Mouse (Mus musculus): ENCODE results near the gene Ribc2. TPM values are rescaled to one million over a fixed set of nuclear protein-coding genes. Genes with fewer than 3 reads are reported as not detected.

The Ribc2 gene
- polyA plus RNA-seq, 2 experiments, result not detected

DNA sequence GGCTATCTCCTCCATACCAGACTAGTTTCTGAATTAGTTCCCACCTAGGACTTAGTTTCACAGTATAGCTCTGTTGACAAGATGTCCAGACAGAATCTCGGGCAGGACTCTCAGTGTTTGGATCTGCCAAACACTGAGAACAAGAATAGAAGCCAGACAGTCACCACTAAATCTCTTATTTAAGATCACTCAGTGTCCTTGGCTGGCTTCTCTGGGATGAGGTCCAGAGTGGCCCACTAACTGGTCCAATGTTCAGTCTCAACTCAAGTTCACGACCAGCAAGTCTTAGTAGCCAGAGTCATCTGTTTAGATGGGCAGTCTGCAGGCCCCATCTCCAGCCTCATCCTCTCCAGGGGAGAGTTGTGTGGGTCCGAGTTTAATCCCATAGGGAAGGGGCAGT is 20.7 kb downstream of the Ribc2 start:
- no peak overlapping the region for H3K27ac ChIP-seq
- H3K4me2 ChIP-seq (ENCODE audit: low read depth), result no peak overlapping the region
- DNase-seq (ENCODE audit: low read depth in 3 of 3, low spot score in 3 of 3) (no peak), ATAC-seq (ENCODE audit: insufficient read depth) (no peak)
- H3K4me1 ChIP-seq (replicated peaks; ENCODE audit: control insufficient read depth in 2 of 2, insufficient read depth in 2 of 2, low read length in 1 of 2), result no peaks in the 10 kb centered on the region
- H3K27me3 ChIP-seq (ENCODE audit: control insufficient read depth, insufficient read depth, low read length), result no peaks in the 10 kb centered on the region
- 46% methylated on average over 3 of the region's 3 CpGs for WGBS (ENCODE audit: insufficient replicate concordance)
- no peaks in the 10 kb centered on the region for H3K9me3 ChIP-seq (ENCODE audit: control insufficient read depth, low read length)
- H3K4me3 ChIP-seq (ENCODE audit: insufficient read depth in 1 of 2, low read depth in 2 of 2, low read length in 2 of 2), result no peak overlapping the region
- no peak overlapping the region for H3K9ac ChIP-seq (replicated peaks)
- no peak for TF ChIP-seq EP300 (IDR thresholded peaks at IDR 0.05; ENCODE audit: low read depth)
- H3K36me3 ChIP-seq (replicated peaks; ENCODE audit: control insufficient read depth, insufficient read depth, low read depth), result no peaks in the 10 kb centered on the region

DNA sequence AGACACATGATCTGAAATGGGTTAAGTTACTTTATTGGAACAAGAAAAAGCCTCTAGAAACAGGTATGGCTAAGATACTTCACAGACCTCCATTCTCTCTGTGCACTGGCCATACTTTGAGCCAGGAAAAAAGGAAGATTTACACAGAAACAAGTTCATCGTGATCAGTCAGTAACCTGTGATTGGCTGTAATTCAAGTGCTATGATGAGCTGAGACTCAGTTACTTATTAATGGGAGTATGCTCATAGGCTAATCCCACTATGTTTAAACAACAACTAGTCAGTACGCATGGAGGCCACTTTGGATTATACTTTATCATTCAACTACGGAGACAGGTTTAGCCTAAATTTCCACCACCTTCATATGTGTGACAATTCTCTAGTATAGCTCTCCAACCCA is 22.2 kb downstream of the Ribc2 start:
- ATAC-seq (ENCODE audit: insufficient read depth) (no peak), DNase-seq (ENCODE audit: low read depth in 3 of 3, low spot score in 3 of 3) (no peak)
- Histone ChIP-seq H3K9me3 (ENCODE audit: control insufficient read depth, low read length) (no peaks in the 10 kb centered on the region), H3K27me3 (ENCODE audit: control insufficient read depth, insufficient read depth, low read length) (no peaks in the 10 kb centered on the region), H3K27ac (no peak overlapping the region), H3K4me2 (ENCODE audit: low read depth) (no peak overlapping the region), H3K9ac (replicated peaks) (no peak overlapping the region), H3K4me1 (replicated peaks; ENCODE audit: control insufficient read depth in 2 of 2, insufficient read depth in 2 of 2, low read length in 1 of 2) (no peaks in the 10 kb centered on the region), H3K36me3 (replicated peaks; ENCODE audit: control insufficient read depth, insufficient read depth, low read depth) (no peaks in the 10 kb centered on the region), H3K4me3 (ENCODE audit: insufficient read depth in 1 of 2, low read depth in 2 of 2, low read length in 2 of 2) (no peak overlapping the region)
- TF ChIP-seq EP300 (IDR thresholded peaks at IDR 0.05; ENCODE audit: low read depth) (no peak), CTCF (IDR thresholded peaks at IDR 0.05; ENCODE audit: low read depth) (no peak)
- 65% methylated on average over 3 of the region's 3 CpGs for WGBS (ENCODE audit: insufficient replicate concordance)

- H3K36me3 ChIP-seq (replicated peaks; ENCODE audit: control insufficient read depth, insufficient read depth, low read depth), result no peaks in the 10 kb centered on the region
- no peak overlapping the region for H3K27ac ChIP-seq
- DNase-seq (ENCODE audit: low read depth in 3 of 3, low spot score in 3 of 3), result no peak
- H3K9ac ChIP-seq (replicated peaks), result no peak overlapping the region
- WGBS (ENCODE audit: insufficient replicate concordance), result 52% methylated on average over 4 of the region's 4 CpGs
- no peaks in the 10 kb centered on the region for H3K9me3 ChIP-seq (ENCODE audit: control insufficient read depth, low read length)
- no peak overlapping the region for H3K4me2 ChIP-seq (ENCODE audit: low read depth)
- ATAC-seq (ENCODE audit: insufficient read depth), result no peak
- TF ChIP-seq CTCF (IDR thresholded peaks at IDR 0.05; ENCODE audit: low read depth) (no peak), EP300 (IDR thresholded peaks at IDR 0.05; ENCODE audit: low read depth) (no peak)
- H3K4me3 ChIP-seq (ENCODE audit: insufficient read depth in 1 of 2, low read depth in 2 of 2, low read length in 2 of 2), result no peak overlapping the region
- H3K27me3 ChIP-seq (ENCODE audit: control insufficient read depth, insufficient read depth, low read length), result no peaks in the 10 kb centered on the region
- H3K4me1 ChIP-seq (replicated peaks; ENCODE audit: control insufficient read depth in 2 of 2, insufficient read depth in 2 of 2, low read length in 1 of 2), result no peaks in the 10 kb centered on the region
Observed at GRCm38 (mm10) chr15:85156198-85156597, 24.3 kb downstream of the Ribc2 start.

DNA sequence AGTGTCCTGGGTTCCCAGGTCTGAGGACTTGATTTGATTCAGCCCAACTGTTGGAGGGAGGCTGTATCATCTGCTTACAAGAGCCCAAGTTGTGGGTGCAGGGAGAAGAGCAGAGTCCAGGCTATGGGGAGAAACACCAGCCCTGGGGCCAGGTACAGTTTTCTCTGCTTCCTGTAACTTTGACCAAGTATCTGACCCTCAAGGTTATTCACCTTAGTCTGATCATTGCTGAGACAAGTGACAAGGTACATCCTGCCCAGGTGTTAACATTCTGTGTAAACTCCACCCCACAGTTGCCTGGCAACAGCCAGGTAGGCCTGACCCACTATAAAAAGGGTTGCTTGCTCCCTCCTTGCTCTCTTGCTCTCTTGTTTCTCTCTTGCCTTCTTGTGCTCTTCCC is 29.5 kb downstream of the Ribc2 start:
- Histone ChIP-seq H3K4me3 (ENCODE audit: insufficient read depth in 1 of 2, low read depth in 2 of 2, low read length in 2 of 2) (no peak overlapping the region), H3K27ac (no peak overlapping the region), H3K9me3 (ENCODE audit: control insufficient read depth, low read length) (no peaks in the 10 kb centered on the region), H3K9ac (replicated peaks) (no peak overlapping the region), H3K36me3 (replicated peaks; ENCODE audit: control insufficient read depth, insufficient read depth, low read depth) (no peaks in the 10 kb centered on the region), H3K27me3 (ENCODE audit: control insufficient read depth, insufficient read depth, low read length) (no peaks in the 10 kb centered on the region), H3K4me2 (ENCODE audit: low read depth) (no peak overlapping the region), H3K4me1 (replicated peaks; ENCODE audit: control insufficient read depth in 2 of 2, insufficient read depth in 2 of 2, low read length in 1 of 2) (no peaks in the 10 kb centered on the region)
- DNase-seq (ENCODE audit: low read depth in 3 of 3, low spot score in 3 of 3) (no peak), ATAC-seq (ENCODE audit: insufficient read depth) (no peak)
- TF ChIP-seq CTCF (IDR thresholded peaks at IDR 0.05; ENCODE audit: low read depth), result no peak
- no peak for TF ChIP-seq EP300 (IDR thresholded peaks at IDR 0.05; ENCODE audit: low read depth)

- no peak overlapping the region for H3K9ac ChIP-seq (replicated peaks)
- DNase-seq (ENCODE audit: low read depth in 3 of 3, low spot score in 3 of 3) (no peak), ATAC-seq (ENCODE audit: insufficient read depth) (no peak)
- no peak overlapping the region for H3K27ac ChIP-seq
- TF ChIP-seq CTCF (IDR thresholded peaks at IDR 0.05; ENCODE audit: low read depth), result no peak
- TF ChIP-seq EP300 (IDR thresholded peaks at IDR 0.05; ENCODE audit: low read depth), result no peak
- WGBS (ENCODE audit: insufficient replicate concordance), result 39% methylated on average over 21 of the region's 21 CpGs
- no peaks in the 10 kb centered on the region for H3K36me3 ChIP-seq (replicated peaks; ENCODE audit: control insufficient read depth, insufficient read depth, low read depth)
- no peaks in the 10 kb centered on the region for H3K27me3 ChIP-seq (ENCODE audit: control insufficient read depth, insufficient read depth, low read length)
- no peaks in the 10 kb centered on the region for H3K4me1 ChIP-seq (replicated peaks; ENCODE audit: control insufficient read depth in 2 of 2, insufficient read depth in 2 of 2, low read length in 1 of 2)
- no peak overlapping the region for H3K4me3 ChIP-seq (ENCODE audit: insufficient read depth in 1 of 2, low read depth in 2 of 2, low read length in 2 of 2)
- H3K9me3 ChIP-seq (ENCODE audit: control insufficient read depth, low read length), result no peaks in the 10 kb centered on the region
- no peak overlapping the region for H3K4me2 ChIP-seq (ENCODE audit: low read depth)
Observed at GRCm38 (mm10) chr15:85162693-85163663, 31.1 kb downstream of the Ribc2 start.
